Mouse (Mus musculus) lung, embryonic 14.5 days (tissue): ENCODE measurements at regions not wholly inside any gene's neighbourhood (a gene's known extent, or its start where the extent isn't known, plus 50 kb on each side); places are given as distances from the start of the nearest gene placed in this dataset.
A peak's percentile ranks its signal among the peaks of the same experiment; 100 is the strongest.

ENCODE experiments used
- ATAC-seq: fragments of 200-750 bp; cut with Nextera tagmentation; 2 replicates; pipeline ENCODE4 v1.8.0; 2017; ENCODE audit warnings: mild to moderate bottlenecking, moderate TSS enrichment, moderate library complexity; ENCODE audit not compliant: insufficient read depth
- DNase-seq: peaks from one replicate; pipeline ENCODE4 v3.0.0-alpha.2; 2015
- H3K27ac ChIP-seq: fragments of 300-500 bp; sonication (generic); 2 replicates; pipeline ENCODE4 v1.5.1; 2014; ENCODE audit warnings: low read depth, mild to moderate bottlenecking, moderate library complexity
- H3K27me3 ChIP-seq: fragments of 300-500 bp; sonication (generic); 2 replicates; pipeline ENCODE4 v1.6.1; 2014; ENCODE audit warnings: low read length, control low read depth; ENCODE audit not compliant: insufficient read depth
- H3K36me3 ChIP-seq: fragments of 300-500 bp; sonication (generic); 2 replicates; pipeline ENCODE4 v1.6.1; 2014; ENCODE audit warnings: control low read depth; ENCODE audit not compliant: insufficient read depth
- H3K4me1 ChIP-seq: fragments of 300-500 bp; sonication (generic); 2 replicates; pipeline ENCODE4 v1.6.1; 2014; ENCODE audit warnings: antibody characterized with exemption, control low read depth; ENCODE audit not compliant: insufficient read depth
- H3K4me2 ChIP-seq: fragments of 300-500 bp; sonication (generic); 2 replicates; pipeline ENCODE4 v1.6.1; 2014; ENCODE audit warnings: mild to moderate bottlenecking
- H3K4me3 ChIP-seq: fragments of 300-500 bp; sonication (generic); 2 replicates; pipeline ENCODE4 v1.5.1; 2014; ENCODE audit warnings: low read depth, low read length
- H3K9ac ChIP-seq: fragments of 300-500 bp; sonication (generic); 2 replicates; pipeline ENCODE4 v1.6.1; 2014
- H3K9me3 ChIP-seq: fragments of 300-500 bp; sonication (generic); 2 replicates; pipeline ENCODE4 v1.6.1; 2016; ENCODE audit warnings: low read depth, low read length, control low read depth
- CTCF ChIP-seq: IDR thresholded peaks from 2 replicates; pipeline ENCODE4 v1.5.1; 2016; ENCODE audit warnings: antibody characterized with exemption, low read depth
- WGBS: fragments of 180-500 bp; shearing (Covaris S2); extraction: QIAGEN DNeasy Blood & Tissue Kit; methylation state at CpG from one replicate; pipeline ENCODE4 v1.1.7; 2014; 5-methylcytosine and 5-hydroxymethylcytosine counted together

GRCm38 (mm10) chr16:44637100-44637499 lies 78.4 kb upstream of the Boc start:
- Histone ChIP-seq H3K27me3 (no peaks in the 10 kb centered on the region), H3K4me1 (peaks cover 11% of the 10 kb centered on the region), H3K27ac (no peak overlapping the region), H3K9ac (no peak overlapping the region), H3K9me3 (no peaks in the 10 kb centered on the region), H3K36me3 (no peaks in the 10 kb centered on the region), H3K4me2 (no peak overlapping the region), H3K4me3 (no peak overlapping the region)
- DNase-seq (no peak), ATAC-seq (no peak)
- TF ChIP-seq CTCF, result no peak
- 79% methylated on average over 3 of the region's 3 CpGs for WGBS

- Histone ChIP-seq H3K9me3 (no peaks in the 10 kb centered on the region), H3K9ac (no peak overlapping the region), H3K36me3 (no peaks in the 10 kb centered on the region), H3K27ac (peak overlapping the region; percentile 97), H3K4me1 (peaks cover 28% of the 10 kb centered on the region), H3K4me2 (no peak overlapping the region), H3K27me3 (no peaks in the 10 kb centered on the region), H3K4me3 (no peak overlapping the region)
- WGBS, result 92% methylated on average over 4 of the region's 4 CpGs
- no peak for ATAC-seq
- TF ChIP-seq CTCF, result no peak
- no peak for DNase-seq
These were observed 75.8 kb upstream of the Boc start for GRCm38 (mm10) chr16:44634486-44634885.

- ATAC-seq, result no peak
- Histone ChIP-seq H3K9me3 (no peaks in the 10 kb centered on the region), H3K4me2 (peak overlapping the region; percentile 31), H3K36me3 (no peaks in the 10 kb centered on the region), H3K27ac (peak overlapping the region; percentile 97), H3K4me1 (peaks cover 34% of the 10 kb centered on the region), H3K4me3 (no peak overlapping the region), H3K27me3 (no peaks in the 10 kb centered on the region), H3K9ac (no peak overlapping the region)
- no peak for DNase-seq
- TF ChIP-seq CTCF, result no peak
- 27% methylated on average over 9 of the region's 9 CpGs for WGBS
These were observed 74.5 kb upstream of the Boc start for GRCm38 (mm10) chr16:44633059-44633667.

GRCm38 (mm10) chr16:44632330-44633058 lies 73.8 kb upstream of the Boc start:
- DNase-seq (peak; percentile 93), ATAC-seq (peak; percentile 82)
- Histone ChIP-seq H3K36me3 (no peaks in the 10 kb centered on the region), H3K4me3 (no peak overlapping the region), H3K27ac (peak overlapping the region; percentile 97), H3K27me3 (no peaks in the 10 kb centered on the region), H3K4me2 (peak overlapping the region; percentile 31), H3K4me1 (peaks cover 34% of the 10 kb centered on the region), H3K9ac (peak overlapping the region; percentile 26; the same call in 1 of the 2 replicates), H3K9me3 (no peaks in the 10 kb centered on the region)
- WGBS, result 17% methylated on average over 9 of the region's 9 CpGs
- TF ChIP-seq CTCF, result 0 out of 2 replicates have a peak, but pooled peaks have one; percentile 2

- ATAC-seq (peak; percentile 22; the same call in 1 of the 2 replicates), DNase-seq (peak; percentile 65)
- H3K36me3 ChIP-seq, result no peaks in the 10 kb centered on the region
- H3K4me1 ChIP-seq, result peaks cover 37% of the 10 kb centered on the region
- peak overlapping the region; percentile 97 for H3K27ac ChIP-seq
- no peak overlapping the region for H3K4me2 ChIP-seq
- H3K4me3 ChIP-seq, result no peak overlapping the region
- 43% methylated on average over 4 of the region's 4 CpGs for WGBS
- H3K9me3 ChIP-seq, result no peaks in the 10 kb centered on the region
- H3K9ac ChIP-seq, result no peak overlapping the region; the same call in 1 of the 2 replicates
- no peak for TF ChIP-seq CTCF
- H3K27me3 ChIP-seq, result no peaks in the 10 kb centered on the region
These were observed 72.8 kb upstream of the Boc start for GRCm38 (mm10) chr16:44631357-44632053.

GRCm38 (mm10) chr16:44630861-44631260 lies 72.2 kb upstream of the Boc start:
- Histone ChIP-seq H3K4me3 (no peak overlapping the region), H3K4me1 (peaks cover 40% of the 10 kb centered on the region), H3K9me3 (no peaks in the 10 kb centered on the region), H3K27ac (peak overlapping the region; percentile 97), H3K4me2 (no peak overlapping the region), H3K36me3 (no peaks in the 10 kb centered on the region), H3K9ac (no peak overlapping the region), H3K27me3 (no peaks in the 10 kb centered on the region)
- peak; percentile 76 for DNase-seq
- ATAC-seq, result peak; percentile 9; the same call in 1 of the 2 replicates
- WGBS, result 58% methylated on average over 9 of the region's 9 CpGs
- no peak for TF ChIP-seq CTCF

GRCm38 (mm10) chr16:44630426-44630825 lies 71.7 kb upstream of the Boc start:
- no peaks in the 10 kb centered on the region for H3K9me3 ChIP-seq
- H3K27me3 ChIP-seq, result no peaks in the 10 kb centered on the region
- H3K27ac ChIP-seq, result peak overlapping the region; percentile 97
- H3K4me2 ChIP-seq, result 0 out of 2 replicates have a peak overlapping the region, but pooled peaks have one; percentile 20
- H3K36me3 ChIP-seq, result no peaks in the 10 kb centered on the region
- no peak overlapping the region for H3K4me3 ChIP-seq
- H3K4me1 ChIP-seq, result peaks cover 43% of the 10 kb centered on the region
- no peak for TF ChIP-seq CTCF
- no peak for ATAC-seq
- H3K9ac ChIP-seq, result no peak overlapping the region
- peak; percentile 82 for DNase-seq
- WGBS, result 30% methylated on average over 9 of the region's 9 CpGs
